Mouse (Mus musculus): ENCODE data around the gene Aipl1. TPM values are rescaled to one million over a fixed set of nuclear protein-coding genes. Genes with fewer than 3 reads are reported as not detected.

The Aipl1 gene
- polyA plus RNA-seq, 1 experiment, result 0.19 TPM

GRCm38 (mm10) chr11:71985783-71986182 is 51.5 kb downstream of the Aipl1 start:
- no peaks in the 10 kb centered on the region for H3K36me3 ChIP-seq (ENCODE audit: control insufficient read depth, insufficient read depth, low read length)
- H3K27ac ChIP-seq (ENCODE audit: insufficient read depth, low read length), result no peak overlapping the region
- H3K27me3 ChIP-seq (ENCODE audit: control insufficient read depth, insufficient read depth, low read length), result no peaks in the 10 kb centered on the region
- no peaks in the 10 kb centered on the region for H3K4me1 ChIP-seq (ENCODE audit: control insufficient read depth, insufficient read depth, insufficient read length)
- H3K4me3 ChIP-seq (ENCODE audit: extremely low read depth, insufficient read depth, insufficient read length), result no peak overlapping the region
- TF ChIP-seq POLR2A (IDR thresholded peaks at IDR 0.05; ENCODE audit: low read depth, low read length), result no peak
- no peak for TF ChIP-seq CTCF (IDR thresholded peaks at IDR 0.05; ENCODE audit: extremely low read depth, insufficient read depth, insufficient read length, insufficient replicate concordance)
- DNase-seq (ENCODE audit: low read depth in 1 of 2, low spot score in 2 of 2), result no peak
- 94% methylated on average over 2 of the region's 2 CpGs for WGBS

- Histone ChIP-seq H3K27ac (ENCODE audit: insufficient read depth, low read length) (no peak overlapping the region), H3K36me3 (ENCODE audit: control insufficient read depth, insufficient read depth, low read length) (no peaks in the 10 kb centered on the region), H3K4me1 (ENCODE audit: control insufficient read depth, insufficient read depth, insufficient read length) (no peaks in the 10 kb centered on the region), H3K27me3 (ENCODE audit: control insufficient read depth, insufficient read depth, low read length) (no peaks in the 10 kb centered on the region), H3K4me3 (ENCODE audit: extremely low read depth, insufficient read depth, insufficient read length) (no peak overlapping the region)
- no peak for DNase-seq (ENCODE audit: low read depth in 1 of 2, low spot score in 2 of 2)
- no peak for TF ChIP-seq POLR2A (IDR thresholded peaks at IDR 0.05; ENCODE audit: low read depth, low read length)
- no peak for TF ChIP-seq CTCF (IDR thresholded peaks at IDR 0.05; ENCODE audit: extremely low read depth, insufficient read depth, insufficient read length, insufficient replicate concordance)
- WGBS, result 48% methylated on average over 4 of the region's 4 CpGs
Observed at GRCm38 (mm10) chr11:71985101-71985711, 52.1 kb downstream of the Aipl1 start.

GRCm38 (mm10) chr11:71984093-71984492 is 53.2 kb downstream of the Aipl1 start:
- H3K36me3 ChIP-seq (ENCODE audit: control insufficient read depth, insufficient read depth, low read length), result no peaks in the 10 kb centered on the region
- H3K4me3 ChIP-seq (ENCODE audit: extremely low read depth, insufficient read depth, insufficient read length), result no peak overlapping the region
- no peaks in the 10 kb centered on the region for H3K4me1 ChIP-seq (ENCODE audit: control insufficient read depth, insufficient read depth, insufficient read length)
- 69% methylated on average over 2 of the region's 2 CpGs for WGBS
- TF ChIP-seq CTCF (IDR thresholded peaks at IDR 0.05; ENCODE audit: extremely low read depth, insufficient read depth, insufficient read length, insufficient replicate concordance) (no peak), POLR2A (IDR thresholded peaks at IDR 0.05; ENCODE audit: low read depth, low read length) (no peak)
- H3K27ac ChIP-seq (ENCODE audit: insufficient read depth, low read length), result no peak overlapping the region
- no peak for DNase-seq (ENCODE audit: low read depth in 1 of 2, low spot score in 2 of 2)
- no peaks in the 10 kb centered on the region for H3K27me3 ChIP-seq (ENCODE audit: control insufficient read depth, insufficient read depth, low read length)

Other genes starting within 250 kb of the Aipl1 start
- 1.5 and 2.2 TPM in 2 replicates for gene Pimreg, start 4.5 kb upstream of the Aipl1 start, polyA plus RNA-seq (2012; rRNA removed)
- 5.2 and 5.9 TPM in 2 replicates for gene Pitpnm3, start 98.3 kb upstream of the Aipl1 start, polyA plus RNA-seq (2012; rRNA removed)
- 0.08 and 0.11 TPM in 2 replicates for gene Gm43951, start 169.3 kb upstream of the Aipl1 start, polyA plus RNA-seq (2012; rRNA removed)
- gene 4933427D14Rik, start 169.9 kb upstream of the Aipl1 start, polyA plus RNA-seq (2012; rRNA removed), result 3.5 and 3.6 TPM in 2 replicates
- 15.8 and 19.9 TPM in 2 replicates for gene Txndc17, start 170.0 kb upstream of the Aipl1 start, polyA plus RNA-seq (2012; rRNA removed)
- gene Med31, start 178.1 kb upstream of the Aipl1 start, polyA plus RNA-seq (2012; rRNA removed), result 3.0 and 3.3 TPM in 2 replicates
- gene Slc13a5, start 229.7 kb upstream of the Aipl1 start, polyA plus RNA-seq (2012; rRNA removed), result not detected in 2 replicates